In the genomic region with DNA sequence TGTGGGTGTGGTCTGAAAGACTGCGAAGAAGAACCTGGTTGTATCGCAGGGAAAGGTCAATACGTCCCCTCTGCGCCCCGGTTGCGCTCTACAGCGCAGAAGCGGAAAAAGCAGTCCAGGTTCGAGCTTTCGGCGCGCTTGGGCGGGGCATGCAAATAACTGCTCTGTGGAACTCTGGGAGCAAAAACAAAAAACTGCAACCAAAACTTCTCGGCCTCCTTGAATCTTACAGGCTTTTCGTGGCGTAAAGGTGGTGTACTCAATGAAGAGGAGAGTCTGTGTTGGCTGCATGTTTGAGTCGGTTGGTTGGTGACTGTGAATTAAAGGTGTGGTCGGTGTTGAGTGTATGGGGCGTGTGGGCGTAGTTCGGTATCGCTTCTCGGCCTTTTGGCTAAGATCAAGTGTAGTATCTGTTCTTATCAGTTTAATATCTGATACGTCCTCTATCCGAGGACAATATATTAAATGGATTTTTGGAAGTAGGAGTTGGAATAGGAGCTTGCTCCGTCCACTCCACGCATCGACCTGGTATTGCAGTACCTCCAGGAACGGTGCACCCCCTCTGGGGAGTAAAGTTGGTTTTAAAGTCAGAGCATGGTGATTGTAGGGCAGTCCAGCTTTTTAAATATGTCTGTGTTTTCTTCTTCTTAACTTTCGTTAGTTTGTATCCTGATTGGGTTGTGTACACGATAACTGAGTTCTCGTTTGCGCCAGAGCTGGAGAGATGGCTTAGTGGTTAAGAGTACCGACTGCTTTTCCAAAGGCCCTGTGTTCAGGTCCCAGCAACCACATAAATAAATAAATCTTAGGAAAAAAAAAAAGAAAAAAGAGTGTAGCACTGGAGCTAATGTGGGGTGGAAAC, we compare ENCODE assay signal across 8 mouse cellular contexts. TPM values are rescaled to one million over a fixed set of nuclear protein-coding genes. Genes with fewer than 3 reads are reported as not detected.
DNase-seq lines count a peak whose midpoint lies in the region; ATAC-seq and TF ChIP-seq lines count a peak whose summit lies in the region.

A gene (plus strand): TSS at position 201 of the 862 bp plus-strand sequence.

- H3K9ac ChIP-seq in ES-E14 (ENCODE audit: insufficient read depth, low read depth, low read length, poor library complexity, severe bottlenecking) = peak within 1 kb of the TSS; percentile 87
- peak within 1 kb of the TSS; percentile 74 for H3K9ac ChIP-seq in forebrain, embryonic 14.5 days (ENCODE audit: low read length)
- H3K9ac ChIP-seq in lung, embryonic 14.5 days = peak within 1 kb of the TSS; percentile 65

- H3K9me3 ChIP-seq in ES-E14 (ENCODE audit: control insufficient read depth, insufficient read depth, low read depth, low read length) = peaks cover 3% of the 10 kb centered on the region; the same call in 1 of the 2 replicates
- no peaks in the 10 kb centered on the region for H3K9me3 ChIP-seq in forebrain, embryonic 14.5 days (replicated peaks; ENCODE audit: control insufficient read depth, low read length)
- no peaks in the 10 kb centered on the region for H3K9me3 ChIP-seq in lung, embryonic 14.5 days (ENCODE audit: low read depth, low read length)

- H3K4me2 ChIP-seq in forebrain, embryonic 14.5 days (ENCODE audit: low read length) = peak within 1 kb of the TSS; percentile 79
- H3K4me2 ChIP-seq in lung, embryonic 14.5 days = peak within 1 kb of the TSS; percentile 85

- intact Hi-C loops in heart, postnatal 14 days (cut with DNase I) = no loop called here

- H3K4me3 ChIP-seq in ES-E14 (ENCODE audit: insufficient read depth in 1 of 2, low read depth in 1 of 2, low read length in 2 of 2, poor library complexity in 1 of 2, severe bottlenecking in 1 of 2) = peak within 1 kb of the TSS; percentile 61 to 67
- H3K4me3 ChIP-seq in forebrain, embryonic 14.5 days (ENCODE audit: low read depth, low read length) = peak within 1 kb of the TSS; percentile 45
- H3K4me3 ChIP-seq in lung, embryonic 14.5 days (ENCODE audit: low read depth, low read length) = peak within 1 kb of the TSS; percentile 49

- TF ChIP-seq CTCF in lung, embryonic 14.5 days (IDR thresholded peaks at IDR 0.05; ENCODE audit: low read depth) = peak; percentile 8; the same call in 1 of the 2 replicates

- in situ Hi-C loops in ES-E14 (cut with MboI; ENCODE audit: low sequenced_read_pairs in 2 of 2, unreplicated experiment in 2 of 2) = no loop called here

- peaks cover 0 to 3% of the 10 kb centered on the region in 2 experiments; a peak in 2 of 4 replicates for H3K4me1 ChIP-seq in ES-E14 (ENCODE audit: control insufficient read depth in 2 of 2, insufficient read depth in 2 of 2, low read length in 2 of 2, poor library complexity in 1 of 2)
- no peaks in the 10 kb centered on the region for H3K4me1 ChIP-seq in forebrain, embryonic 14.5 days (ENCODE audit: control insufficient read depth, insufficient read depth, low read length)
- no peaks in the 10 kb centered on the region for H3K4me1 ChIP-seq in lung, embryonic 14.5 days (ENCODE audit: insufficient read depth)

- peak; percentile 90 for ATAC-seq in forebrain, embryonic 14.5 days
- ATAC-seq in lung, embryonic 14.5 days (ENCODE audit: insufficient read depth) = peak; percentile 95

- peak; percentile 94 for DNase-seq in ES-E14 (ENCODE audit: low read depth, low spot score)
- peak; percentile 72 for DNase-seq in cerebellum, adult 11 months
- DNase-seq in forebrain, embryonic 14.5 days (ENCODE audit: low spot score) = peak; percentile 94
- peak; percentile 79 to 80 for DNase-seq in heart, postnatal 14 days
- DNase-seq in layer of hippocampus, adult 18-20 months (ENCODE audit: low spot score in 2 of 2) = peak; percentile 65 to 84
- DNase-seq in lung, embryonic 14.5 days = peak; percentile 93
- DNase-seq in ovary, adult 18-20 months (ENCODE audit: low spot score) = peak; percentile 78
- DNase-seq in thymus, postnatal 0 days (ENCODE audit: low spot score) = peak; percentile 89

- peaks cover 21% of the 10 kb centered on the region for H3K36me3 ChIP-seq in ES-E14 (ENCODE audit: control insufficient read depth, insufficient read depth, low read length, poor library complexity, severe bottlenecking)
- no peaks in the 10 kb centered on the region for H3K36me3 ChIP-seq in forebrain, embryonic 14.5 days (ENCODE audit: control insufficient read depth, insufficient read depth, low read length)
- no peaks in the 10 kb centered on the region for H3K36me3 ChIP-seq in lung, embryonic 14.5 days (ENCODE audit: insufficient read depth)

- no peaks in the 10 kb centered on the region for H3K27me3 ChIP-seq in forebrain, embryonic 14.5 days (replicated peaks; ENCODE audit: control insufficient read depth, insufficient read depth, low read length)
- no peaks in the 10 kb centered on the region for H3K27me3 ChIP-seq in lung, embryonic 14.5 days (ENCODE audit: insufficient read depth, low read length)

- peak within 1 kb of the TSS; percentile 100 for H3K27ac ChIP-seq in ES-E14 (ENCODE audit: insufficient read depth, low read depth, low read length, poor library complexity, severe bottlenecking)
- peak within 1 kb of the TSS; percentile 88 for H3K27ac ChIP-seq in forebrain, embryonic 14.5 days (ENCODE audit: low read depth, low read length)
- peak within 1 kb of the TSS; percentile 98 for H3K27ac ChIP-seq in lung, embryonic 14.5 days (ENCODE audit: low read depth)

- under 1% methylated on average over 31 of the region's 34 CpGs for WGBS in forebrain, embryonic 14.5 days
- under 1% methylated on average over 33 of the region's 34 CpGs for WGBS in lung, embryonic 14.5 days

TF ChIP-seq in ES-E14, 5 proteins besides CTCF, POLR2A, EP300 and RAD21:
- TF ChIP-seq HCFC1 (IDR thresholded peaks at IDR 0.05; ENCODE audit: borderline replicate concordance, insufficient read depth, low read length) (peak; percentile 62; the same call in 1 of the 2 replicates), ZC3H11A (IDR thresholded peaks at IDR 0.05; ENCODE audit: borderline replicate concordance, low read depth, low read length) (no peak), ZNF384 (IDR thresholded peaks at IDR 0.05; ENCODE audit: low read depth, low read length) (peak; percentile 90), MAFK (IDR thresholded peaks at IDR 0.05; ENCODE audit: insufficient read depth, low read depth, low read length) (no peak)
TF ChIP-seq in ES-E14: peak in this region for 2.

RNA-seq across cellular contexts. Expression of the gene that starts here (rescaled TPM):
- total RNA-seq in ES-E14 (2012; rRNA removed) = 81.1 and 99.0 TPM in 2 replicates
- polyA plus RNA-seq in forebrain, embryonic 14.5 days (2014; fragmentation: Nextera tagmentation; extraction: Ambion mirVana) = 32.7 and 38.5 TPM in 2 replicates
- total RNA-seq in heart, postnatal 14 days (2021) = 10 to 100 TPM; 32.1 to 35.6 TPM
- 10 to 100 TPM; 12.0 to 15.0 TPM for total RNA-seq in layer of hippocampus, adult 18-20 months (2021)
- polyA plus RNA-seq in lung, embryonic 14.5 days (2014; fragmentation: Nextera tagmentation; extraction: Ambion mirVana) = 33.1 and 33.4 TPM in 2 replicates
- polyA plus RNA-seq in thymus, postnatal 0 days (2015; fragmentation: Nextera tagmentation; extraction: Ambion mirVana) = 44.5 and 46.0 TPM in 2 replicates

Comparison
In these comparisons a context has a peak if more than half of its experiments do, and no peak if none do; other contexts are left out.
1. Peak in every context shown above with its lines: DNase-seq, ATAC-seq, H3K4me3 ChIP-seq and H3K27ac ChIP-seq.